Comparison of ENCODE assay signal across 23 mouse cellular contexts in genomic region chr1:152034766-152035165, GRCm38 (mm10).
"Had no signal": no experiment of that assay in that cellular context is flagged by ENCODE, and none has a peak within 500 bp of the region (broad histone marks: within the 10 kb centered on the region; RNA-seq: fewer than 3 reads in every experiment).

No protein-coding gene starts in this region.

- H3K9ac ChIP-seq: heart, embryonic 12.5 days; hindbrain, embryonic 14.5 days; intestine, embryonic 15.5 days; limb, embryonic 12.5 days; liver, embryonic 13.5 days had no signal

- ATAC-seq: hindbrain, embryonic 16.5 days; inflammation-experienced regulatory T-cells, adult 6 months; intestine, embryonic 15.5 days; intestine, postnatal 0 days had no signal

- H3K27ac ChIP-seq: heart, embryonic 10.5 days; hindbrain, embryonic 14.5 days; intestine, embryonic 15.5 days; layer of hippocampus, adult 2 months; left cerebral cortex, adult 2 months; limb, embryonic 10.5 days; limb, embryonic 12.5 days; liver, embryonic 13.5 days had no signal

- DNase-seq: gastrocnemius, postnatal 14 days; gastrocnemius, postnatal 36 days; heart, postnatal 10 days; heart, postnatal 4 days; kidney, adult 18-20 months; kidney, adult 8-10 months; kidney, postnatal 10 days; kidney, postnatal 25 days; kidney, postnatal 4 days; liver; liver, embryonic 13.5 days had no signal

- H3K4me2 ChIP-seq: heart, embryonic 12.5 days; hindbrain, embryonic 14.5 days; intestine, embryonic 15.5 days; limb, embryonic 12.5 days; liver, embryonic 11.5 days; liver, embryonic 13.5 days had no signal

- H3K4me3 ChIP-seq: heart, embryonic 10.5 days; heart, embryonic 12.5 days; intestine, embryonic 15.5 days; layer of hippocampus, adult 2 months; left cerebral cortex, adult 2 months; limb, embryonic 10.5 days; limb, embryonic 12.5 days; liver, embryonic 13.5 days had no signal

- H3K4me1 ChIP-seq: liver, embryonic 13.5 days had no signal

- H3K9me3 ChIP-seq: heart, embryonic 10.5 days; intestine, embryonic 15.5 days; limb, embryonic 10.5 days; liver, embryonic 13.5 days had no signal

- H3K27me3 ChIP-seq: heart, embryonic 12.5 days; intestine, embryonic 15.5 days; limb, embryonic 12.5 days; liver, embryonic 13.5 days had no signal

- H3K36me3 ChIP-seq: heart, embryonic 10.5 days; heart, embryonic 12.5 days; intestine, embryonic 15.5 days; limb, embryonic 10.5 days; limb, embryonic 12.5 days; liver, embryonic 13.5 days had no signal
